Mouse (Mus musculus) E14TG2a.4 (cell line): Measurements from ENCODE around the gene Bche.

Experiments used
- CTCF ChIP-seq: conservative IDR thresholded peaks from 2 replicates; pipeline ENCODE4 v1.5.1; 2014; ENCODE audit warnings: low read length
- NANOG ChIP-seq: IDR thresholded peaks from 2 replicates; pipeline ENCODE4 v1.6.1; 2014; ENCODE audit warnings: borderline replicate concordance, low read length, mixed read lengths

DNA sequence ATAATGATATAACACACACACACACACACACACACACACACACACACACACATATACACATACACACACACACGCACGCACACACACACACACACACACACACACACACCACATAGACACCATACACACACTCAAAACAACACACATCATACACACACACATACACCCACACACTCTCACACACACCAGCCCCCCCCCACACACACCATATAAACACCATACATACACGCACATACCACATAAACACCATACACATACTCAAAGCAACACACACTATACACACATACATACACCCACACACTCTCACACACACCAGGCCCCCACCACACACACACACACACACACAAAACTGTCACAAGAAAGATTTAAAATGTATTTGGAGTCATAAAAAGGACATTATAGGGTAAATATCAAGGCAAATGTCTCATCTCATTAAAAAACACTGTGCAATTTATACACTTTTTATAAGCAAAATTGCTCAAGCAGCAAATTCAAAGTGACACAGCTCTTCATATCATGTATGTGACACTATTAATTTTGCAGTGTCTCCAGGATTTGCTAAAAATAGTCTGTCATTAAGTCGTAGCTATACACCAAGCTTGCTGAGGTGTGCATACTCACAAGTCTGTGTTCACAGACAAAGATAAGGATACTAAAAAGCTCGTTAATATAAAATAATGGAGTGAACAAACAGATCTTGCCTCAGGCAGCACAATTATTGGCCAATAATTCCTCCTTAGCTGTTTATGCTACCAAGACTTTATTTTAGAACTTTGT, 116.3 kb downstream of the Bche start:
- TF ChIP-seq CTCF: no peak
- TF ChIP-seq NANOG: no peak
